Mouse (Mus musculus) ES-E14 (cell line): Measurements from ENCODE around the gene Cxcl2.

ENCODE experiments used
- CHD2 ChIP-seq: IDR thresholded peaks from 2 replicates; pipeline ENCODE4 v1.6.1; 2014; ENCODE audit warnings: mild to moderate bottlenecking, low read depth, low read length, inconsistent platforms
- HCFC1 ChIP-seq: IDR thresholded peaks from 2 replicates; pipeline ENCODE4 v1.6.1; 2012; ENCODE audit warnings: low read length, inconsistent platforms, borderline replicate concordance; ENCODE audit not compliant: insufficient read depth
- MAFK ChIP-seq: IDR thresholded peaks from 2 replicates; pipeline ENCODE4 v1.6.1; 2014; ENCODE audit warnings: mild to moderate bottlenecking, low read depth, low read length, inconsistent platforms; ENCODE audit not compliant: insufficient read depth
- ZNF384 ChIP-seq: IDR thresholded peaks from 2 replicates; pipeline ENCODE4 v1.6.1; 2012; ENCODE audit warnings: low read depth, low read length, inconsistent platforms

- TF ChIP-seq MAFK (no peak), CHD2 (no peak), ZNF384 (no peak), HCFC1 (no peak)
Measured at GRCm38 (mm10) chr5:90903339-90904020, at the start of gene Cxcl2.
